Mouse (Mus musculus): ENCODE measurements around the gene Scd3. TPM values are rescaled to one million over a fixed set of nuclear protein-coding genes. Genes with fewer than 3 reads are reported as not detected.
A peak's percentile ranks its signal among the peaks of the same experiment; 100 is the strongest.

The Scd3 gene
- not detected for total RNA-seq (2021)
- long read RNA-seq, experiment 1, result 0 reads
- long read RNA-seq, experiment 2, result 0 reads

GRCm38 (mm10) chr19:44203015-44203564 is at the start of gene Scd3:
TSS of gene Scd3 (plus strand) at chr19:44203269.
- no peak for DNase-seq

- DNase-seq, result no peak
Measured at GRCm38 (mm10) chr19:44153781-44154180, 49.3 kb upstream of the Scd3 start.

GRCm38 (mm10) chr19:44157005-44157404 is 46.1 kb upstream of the Scd3 start:
- DNase-seq, result no peak

GRCm38 (mm10) chr19:44159386-44159785 is 43.7 kb upstream of the Scd3 start:
- DNase-seq, result no peak

GRCm38 (mm10) chr19:44161515-44161914 is 41.6 kb upstream of the Scd3 start:
- DNase-seq, result no peak

- DNase-seq, result no peak
Measured at GRCm38 (mm10) chr19:44174835-44175234, 28.2 kb upstream of the Scd3 start.

- no peak for DNase-seq
Measured at GRCm38 (mm10) chr19:44176741-44177140, 26.3 kb upstream of the Scd3 start.

GRCm38 (mm10) chr19:44180502-44180901 is 22.6 kb upstream of the Scd3 start:
- DNase-seq, result no peak

GRCm38 (mm10) chr19:44183968-44184367 is 19.1 kb upstream of the Scd3 start:
- no peak for DNase-seq

GRCm38 (mm10) chr19:44189056-44189455 is 14.0 kb upstream of the Scd3 start:
- no peak for DNase-seq

- no peak for DNase-seq
Measured at GRCm38 (mm10) chr19:44192342-44192741, 10.7 kb upstream of the Scd3 start, which contains the start of gene Pkd2l1. TSS of gene Pkd2l1 (minus strand) at chr19:44192442.

GRCm38 (mm10) chr19:44193906-44194305 is 9.2 kb upstream of the Scd3 start:
- DNase-seq, result no peak

GRCm38 (mm10) chr19:44195138-44195537 is 7.9 kb upstream of the Scd3 start:
- DNase-seq, result peak; percentile 78

- DNase-seq, result no peak
Measured at GRCm38 (mm10) chr19:44197053-44197852, 5.8 kb upstream of the Scd3 start.

- DNase-seq, result no peak
Measured at GRCm38 (mm10) chr19:44198494-44198893, 4.6 kb upstream of the Scd3 start.

GRCm38 (mm10) chr19:44198964-44199363 is 4.1 kb upstream of the Scd3 start:
- DNase-seq, result no peak

- no peak for DNase-seq
Measured at GRCm38 (mm10) chr19:44207079-44207478, 4.0 kb downstream of the Scd3 start.

- DNase-seq, result no peak
Measured at GRCm38 (mm10) chr19:44215255-44215654, 12.2 kb downstream of the Scd3 start.

GRCm38 (mm10) chr19:44217958-44218525 is 15.0 kb downstream of the Scd3 start:
- no peak for DNase-seq

- DNase-seq, result no peak
Measured at GRCm38 (mm10) chr19:44225728-44226127, 22.7 kb downstream of the Scd3 start.

GRCm38 (mm10) chr19:44229776-44230175 is 26.7 kb downstream of the Scd3 start:
- no peak for DNase-seq

GRCm38 (mm10) chr19:44230212-44230611 is 27.1 kb downstream of the Scd3 start:
- DNase-seq, result no peak

GRCm38 (mm10) chr19:44231608-44232151 is 28.6 kb downstream of the Scd3 start:
- no peak for DNase-seq
